Mouse (Mus musculus): ENCODE measurements around the gene B230104I21Rik. TPM values are rescaled to one million over a fixed set of nuclear protein-coding genes. Genes with fewer than 3 reads are reported as not detected.

B230104I21Rik gene
- polyA plus RNA-seq (2012; rRNA removed) = not detected in 2 replicates
- not detected in 2 replicates for polyA plus RNA-seq (2014; fragmentation: Nextera tagmentation; extraction: Ambion mirVana)

DNA sequence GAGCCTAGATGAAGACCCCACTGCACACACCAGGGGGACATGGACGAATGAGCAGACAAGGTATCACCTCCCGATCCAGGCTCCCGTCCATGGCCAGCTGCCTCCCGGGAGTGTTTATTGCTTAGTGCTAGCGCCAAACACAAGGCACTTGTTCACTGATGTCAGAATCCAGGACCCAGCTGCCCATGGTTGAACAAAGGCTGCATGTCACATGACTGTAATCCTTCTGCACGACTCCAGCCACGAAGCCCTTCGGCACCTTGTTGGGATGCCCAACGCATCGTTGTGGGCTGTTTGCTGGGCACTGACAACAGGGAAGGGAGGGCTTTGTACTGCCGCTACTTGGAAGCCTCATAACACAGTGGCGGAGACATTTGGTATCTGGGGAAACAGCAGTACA is at the start of gene B230104I21Rik:
Gene B230104I21Rik, plus strand, starts transcription at position 367 of the 400 bp plus-strand sequence.
- ATAC-seq (ENCODE audit: low FRiP score, low read depth) (no peak), DNase-seq (ENCODE audit: low spot score) (no peak)
- no peak within 1 kb of the TSS; the same call in 1 of the 2 replicates for H3K9ac ChIP-seq (ENCODE audit: low read depth, low read length, severe bottlenecking)
- H3K4me1 ChIP-seq (ENCODE audit: control insufficient read depth, insufficient read depth, low read length) = peaks cover 12% of the 10 kb centered on the region
- H3K4me3 ChIP-seq (replicated peaks; ENCODE audit: low read length) = peak within 1 kb of the TSS; percentile 7; the same call in 1 of the 2 replicates
- WGBS = 55% methylated on average over 12 of the region's 12 CpGs
- H3K4me2 ChIP-seq (replicated peaks; ENCODE audit: low read depth, low read length, severe bottlenecking) = 0 out of 2 replicates have a peak within 1 kb of the TSS, but pooled peaks have one; percentile 17
- no peaks in the 10 kb centered on the region for H3K27me3 ChIP-seq (ENCODE audit: control insufficient read depth, insufficient read depth, low read length)
- H3K9me3 ChIP-seq (ENCODE audit: control insufficient read depth, low read length) = no peaks in the 10 kb centered on the region
- 0 out of 2 replicates have a peak within 1 kb of the TSS, but pooled peaks have one; percentile 13 for H3K27ac ChIP-seq (replicated peaks; ENCODE audit: low read depth, low read length)
- peaks cover 36% of the 10 kb centered on the region for H3K36me3 ChIP-seq (ENCODE audit: control insufficient read depth, insufficient read depth, low read length)
- TF ChIP-seq POLR2A (IDR thresholded peaks at IDR 0.05; ENCODE audit: borderline replicate concordance, extremely low read depth, insufficient read depth, insufficient read length) = no peak

DNA sequence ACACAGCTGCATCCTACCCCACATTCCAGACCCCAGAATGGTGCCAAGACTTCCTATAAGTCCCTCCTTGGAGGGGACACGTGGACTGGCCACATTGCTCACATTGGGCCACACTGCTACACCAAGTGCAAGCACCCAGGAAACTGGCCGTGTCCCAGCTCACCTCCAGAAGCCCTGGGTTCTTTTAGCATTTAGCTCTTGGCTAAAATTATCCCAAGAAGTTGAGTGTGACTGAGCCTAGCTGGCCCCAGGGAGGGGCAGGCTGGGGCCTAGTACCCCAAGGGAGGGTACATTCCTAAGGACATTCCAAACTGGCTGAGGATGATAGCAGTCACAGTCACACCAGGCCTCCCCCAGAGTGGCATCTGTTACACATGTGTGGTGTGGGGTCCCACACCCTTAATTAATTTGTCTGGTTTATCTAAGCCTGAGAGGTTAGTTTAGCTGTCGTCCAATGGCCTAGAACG is 42.2 kb upstream of the B230104I21Rik start:
- H3K36me3 ChIP-seq (ENCODE audit: control insufficient read depth, insufficient read depth, low read length) = no peaks in the 10 kb centered on the region
- H3K27me3 ChIP-seq (ENCODE audit: control insufficient read depth, insufficient read depth, low read length) = no peaks in the 10 kb centered on the region
- H3K27ac ChIP-seq (replicated peaks; ENCODE audit: low read depth, low read length) = no peak overlapping the region
- H3K4me2 ChIP-seq (replicated peaks; ENCODE audit: low read depth, low read length, severe bottlenecking) = no peak overlapping the region
- peaks cover 15% of the 10 kb centered on the region for H3K4me1 ChIP-seq (ENCODE audit: control insufficient read depth, insufficient read depth, low read length)
- WGBS = 42% methylated on average over 4 of the region's 4 CpGs
- H3K9ac ChIP-seq (ENCODE audit: low read depth, low read length, severe bottlenecking) = no peak overlapping the region
- no peak overlapping the region for H3K4me3 ChIP-seq (replicated peaks; ENCODE audit: low read length)
- ATAC-seq (ENCODE audit: low FRiP score, low read depth) = no peak
- peak; percentile 30 for DNase-seq (ENCODE audit: low spot score)
- no peaks in the 10 kb centered on the region for H3K9me3 ChIP-seq (ENCODE audit: control insufficient read depth, low read length)
- no peak for TF ChIP-seq POLR2A (IDR thresholded peaks at IDR 0.05; ENCODE audit: borderline replicate concordance, extremely low read depth, insufficient read depth, insufficient read length)

DNA sequence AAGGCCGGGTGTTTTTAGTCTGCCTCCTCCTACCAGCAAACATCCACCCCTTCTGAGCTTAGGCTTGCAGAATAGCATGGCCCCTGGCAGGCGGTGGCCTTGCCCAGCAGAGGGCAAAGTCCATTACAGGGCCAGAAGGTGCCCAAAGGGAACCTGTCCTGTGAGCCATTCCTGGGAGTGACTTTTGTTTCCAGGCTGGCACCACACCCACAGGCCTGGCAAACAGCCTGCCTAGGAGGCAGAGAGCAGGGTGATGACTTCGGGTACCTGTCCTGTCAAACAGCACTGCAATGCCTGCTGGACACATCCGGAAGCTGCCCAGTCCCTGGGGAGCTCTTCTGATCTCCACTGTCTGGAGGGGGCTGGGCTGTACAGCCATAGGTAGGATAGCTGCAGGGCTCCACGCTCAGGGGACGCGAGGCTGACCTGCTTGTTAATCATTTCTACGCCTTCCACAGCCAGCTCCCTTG is 41.6 kb upstream of the B230104I21Rik start:
- Histone ChIP-seq H3K9me3 (ENCODE audit: control insufficient read depth, low read length) (no peaks in the 10 kb centered on the region), H3K36me3 (ENCODE audit: control insufficient read depth, insufficient read depth, low read length) (no peaks in the 10 kb centered on the region), H3K27ac (replicated peaks; ENCODE audit: low read depth, low read length) (no peak overlapping the region), H3K4me3 (replicated peaks; ENCODE audit: low read length) (no peak overlapping the region), H3K9ac (ENCODE audit: low read depth, low read length, severe bottlenecking) (no peak overlapping the region), H3K4me2 (replicated peaks; ENCODE audit: low read depth, low read length, severe bottlenecking) (no peak overlapping the region), H3K4me1 (ENCODE audit: control insufficient read depth, insufficient read depth, low read length) (peaks cover 15% of the 10 kb centered on the region), H3K27me3 (ENCODE audit: control insufficient read depth, insufficient read depth, low read length) (peaks cover 3% of the 10 kb centered on the region; the same call in 1 of the 2 replicates)
- DNase-seq (ENCODE audit: low spot score) = no peak
- 33% methylated on average over 8 of the region's 8 CpGs for WGBS
- TF ChIP-seq POLR2A (IDR thresholded peaks at IDR 0.05; ENCODE audit: borderline replicate concordance, extremely low read depth, insufficient read depth, insufficient read length) = no peak
- ATAC-seq (ENCODE audit: low FRiP score, low read depth) = no peak

GRCm38 (mm10) chr4:154297761-154298160 is 38.2 kb upstream of the B230104I21Rik start:
- Histone ChIP-seq H3K4me2 (replicated peaks; ENCODE audit: low read depth, low read length, severe bottlenecking) (no peak overlapping the region), H3K27ac (replicated peaks; ENCODE audit: low read depth, low read length) (no peak overlapping the region), H3K27me3 (ENCODE audit: control insufficient read depth, insufficient read depth, low read length) (peaks cover 24% of the 10 kb centered on the region), H3K36me3 (ENCODE audit: control insufficient read depth, insufficient read depth, low read length) (no peaks in the 10 kb centered on the region), H3K9me3 (ENCODE audit: control insufficient read depth, low read length) (no peaks in the 10 kb centered on the region), H3K9ac (ENCODE audit: low read depth, low read length, severe bottlenecking) (no peak overlapping the region), H3K4me1 (ENCODE audit: control insufficient read depth, insufficient read depth, low read length) (peaks cover 20% of the 10 kb centered on the region), H3K4me3 (replicated peaks; ENCODE audit: low read length) (no peak overlapping the region)
- ATAC-seq (ENCODE audit: low FRiP score, low read depth) (no peak), DNase-seq (ENCODE audit: low spot score) (no peak)
- 38% methylated on average over 9 of the region's 9 CpGs for WGBS
- no peak for TF ChIP-seq POLR2A (IDR thresholded peaks at IDR 0.05; ENCODE audit: borderline replicate concordance, extremely low read depth, insufficient read depth, insufficient read length)

DNA sequence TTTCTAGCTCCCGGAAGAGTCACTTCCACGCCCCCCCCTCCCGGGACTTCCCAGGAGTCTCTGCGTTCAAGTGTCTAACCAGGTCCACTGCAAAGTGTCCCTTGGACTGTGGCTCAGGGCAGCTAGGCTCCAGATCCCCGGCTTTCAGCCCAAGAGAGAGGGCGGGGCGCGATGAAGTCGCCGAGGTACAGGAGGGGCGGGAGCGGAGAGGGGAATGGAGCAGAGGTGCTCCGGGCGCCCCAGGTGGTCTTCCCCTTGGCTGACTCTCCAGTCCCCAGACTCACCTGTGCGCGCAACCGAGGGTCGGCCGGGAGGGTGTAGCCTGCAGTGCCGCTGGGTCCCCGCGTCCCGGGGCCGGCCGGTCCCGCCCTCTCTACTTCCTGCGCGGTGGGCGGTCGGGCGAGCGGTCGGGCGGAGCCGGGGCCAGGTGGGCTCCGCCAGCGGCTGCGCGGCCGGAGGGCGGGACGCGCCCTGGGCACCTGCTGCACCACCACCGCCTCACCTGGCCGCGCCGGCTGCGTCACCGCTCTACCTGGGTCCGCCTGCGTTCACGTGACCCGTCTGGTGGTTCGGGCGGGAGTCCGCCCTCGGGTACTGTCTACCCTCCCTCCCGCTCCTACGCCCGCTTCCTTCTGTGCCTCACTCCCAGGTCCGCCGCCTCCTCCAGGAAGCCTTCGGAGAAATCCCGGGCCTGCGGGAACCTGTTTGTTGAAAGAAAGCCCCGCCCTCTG is 36.2 kb upstream of the B230104I21Rik start:
- Histone ChIP-seq H3K36me3 (ENCODE audit: control insufficient read depth, insufficient read depth, low read length) (no peaks in the 10 kb centered on the region), H3K4me1 (ENCODE audit: control insufficient read depth, insufficient read depth, low read length) (peaks cover 6% of the 10 kb centered on the region; the same call in 1 of the 2 replicates), H3K9me3 (ENCODE audit: control insufficient read depth, low read length) (no peaks in the 10 kb centered on the region), H3K27ac (replicated peaks; ENCODE audit: low read depth, low read length) (no peak overlapping the region), H3K27me3 (ENCODE audit: control insufficient read depth, insufficient read depth, low read length) (peaks cover 24% of the 10 kb centered on the region), H3K4me2 (replicated peaks; ENCODE audit: low read depth, low read length, severe bottlenecking) (peak overlapping the region; percentile 93), H3K9ac (ENCODE audit: low read depth, low read length, severe bottlenecking) (peak overlapping the region; percentile 43), H3K4me3 (replicated peaks; ENCODE audit: low read length) (peak overlapping the region; percentile 50)
- ATAC-seq (ENCODE audit: low FRiP score, low read depth) (0 out of 2 replicates have a peak, but pooled peaks have one; percentile 24), DNase-seq (ENCODE audit: low spot score) (no peak)
- 7% methylated on average over 30 of the region's 66 CpGs for WGBS
- TF ChIP-seq POLR2A (IDR thresholded peaks at IDR 0.05; ENCODE audit: borderline replicate concordance, extremely low read depth, insufficient read depth, insufficient read length) = no peak

All from limb, embryonic 14.5 days (tissue).